In the genomic region with DNA sequence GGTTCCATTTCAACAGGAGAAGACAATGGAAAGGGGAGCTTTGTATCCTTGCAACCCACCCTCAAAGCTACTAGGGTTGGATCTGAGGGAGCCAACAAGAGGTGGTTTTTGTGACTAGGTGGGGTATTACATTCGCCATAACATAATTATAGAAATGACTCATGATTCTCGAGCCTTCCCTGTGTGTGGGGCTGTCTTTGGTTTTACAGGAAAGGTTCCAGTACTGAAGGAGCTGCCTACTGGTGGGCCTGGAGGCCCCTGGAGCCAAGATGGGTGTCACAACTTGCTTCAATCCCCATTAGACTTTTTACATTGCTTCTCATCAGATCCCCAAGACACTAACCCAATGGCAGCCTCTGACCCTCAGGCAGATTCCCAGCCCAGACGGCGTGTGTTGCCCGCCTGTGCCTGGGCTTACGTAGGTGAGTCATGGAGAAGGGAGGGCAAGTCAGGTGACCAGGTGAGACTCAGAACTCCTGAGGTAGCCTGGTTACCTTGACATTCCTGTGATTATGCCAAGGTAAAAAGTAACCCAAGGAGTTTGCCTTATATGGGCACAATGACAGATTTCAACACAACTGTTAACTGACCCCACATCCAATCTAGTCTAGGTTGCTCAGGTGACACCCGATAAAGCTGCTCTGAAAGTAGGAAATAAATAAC, we compare ENCODE assay signal across 9 mouse cellular contexts. TPM values are rescaled to one million over a fixed set of nuclear protein-coding genes. Genes with fewer than 3 reads are reported as not detected.
A peak's percentile ranks its signal among the peaks of the same experiment; 100 is the strongest.
DNase-seq lines count a peak whose midpoint lies in the region; ATAC-seq and TF ChIP-seq lines count a peak whose summit lies in the region.
"Had no signal": no experiment of that assay in that cellular context is flagged by ENCODE, and none has a peak within 500 bp of the region (broad histone marks: within the 10 kb centered on the region; RNA-seq: fewer than 3 reads in every experiment).

No protein-coding gene starts in this region.

- H3K4me3 ChIP-seq in heart, embryonic 12.5 days = no peak overlapping the region
- H3K4me3 ChIP-seq in kidney, adult 2 months (ENCODE audit: insufficient read depth, low read depth, low read length) = no peak overlapping the region
- H3K4me3 ChIP-seq in lung, embryonic 16.5 days (ENCODE audit: low read length) = no peak overlapping the region
- no peak overlapping the region for H3K4me3 ChIP-seq in forebrain, embryonic 12.5 days (replicated peaks)

- peak overlapping the region; percentile 61 for H3K27ac ChIP-seq in heart, embryonic 12.5 days (ENCODE audit: poor library complexity, severe bottlenecking)
- peak overlapping the region; percentile 98 for H3K27ac ChIP-seq in kidney, adult 2 months (ENCODE audit: insufficient read depth, low read depth, low read length)
- peak overlapping the region; percentile 80 for H3K27ac ChIP-seq in lung, embryonic 16.5 days (ENCODE audit: low read length)
- no peak overlapping the region; the same call in 1 of the 2 replicates for H3K27ac ChIP-seq in forebrain, embryonic 12.5 days

- peaks cover 77% of the 10 kb centered on the region for H3K4me1 ChIP-seq in heart, embryonic 12.5 days (replicated peaks)
- H3K4me1 ChIP-seq in kidney, adult 2 months (ENCODE audit: control insufficient read depth, insufficient read depth, low read length) = peaks cover 66% of the 10 kb centered on the region
- H3K4me1 ChIP-seq in lung, embryonic 16.5 days (replicated peaks; ENCODE audit: control insufficient read depth, insufficient read depth, low read length) = peaks cover 45% of the 10 kb centered on the region
- peaks cover 30% of the 10 kb centered on the region for H3K4me1 ChIP-seq in forebrain, embryonic 12.5 days

- no peaks in the 10 kb centered on the region for H3K9me3 ChIP-seq in heart, embryonic 12.5 days (replicated peaks)
- H3K9me3 ChIP-seq in lung, embryonic 16.5 days (ENCODE audit: control insufficient read depth, low read length) = no peaks in the 10 kb centered on the region
- no peaks in the 10 kb centered on the region for H3K9me3 ChIP-seq in forebrain, embryonic 12.5 days

- TF ChIP-seq CTCF in kidney, adult 2 months (conservative IDR thresholded peaks at IDR 0.05; ENCODE audit: insufficient read depth, insufficient read length, low read depth, low read length) = no peak

- H3K27me3 ChIP-seq in heart, embryonic 12.5 days (replicated peaks) = no peaks in the 10 kb centered on the region
- H3K27me3 ChIP-seq in kidney, adult 2 months (replicated peaks; ENCODE audit: control insufficient read depth, insufficient read depth, low read length) = no peaks in the 10 kb centered on the region
- H3K27me3 ChIP-seq in lung, embryonic 16.5 days (ENCODE audit: control insufficient read depth, insufficient read depth, low read depth, low read length) = no peaks in the 10 kb centered on the region
- H3K27me3 ChIP-seq in forebrain, embryonic 12.5 days = no peaks in the 10 kb centered on the region

- no peak for TF ChIP-seq POLR2A in kidney, adult 2 months (IDR thresholded peaks at IDR 0.05; ENCODE audit: low read depth, low read length)

- intact Hi-C loops in heart, postnatal 14 days (cut with DNase I) = no loop called here

- ATAC-seq in heart, embryonic 12.5 days (ENCODE audit: insufficient number of reproducible peaks, low FRiP score) = no peak
- ATAC-seq in lung, embryonic 16.5 days (ENCODE audit: low read depth) = peak; percentile 77
- no peak for ATAC-seq in forebrain, embryonic 12.5 days (ENCODE audit: low FRiP score)

- H3K36me3 ChIP-seq in heart, embryonic 12.5 days = peaks cover 18% of the 10 kb centered on the region
- no peaks in the 10 kb centered on the region for H3K36me3 ChIP-seq in kidney, adult 2 months (ENCODE audit: control insufficient read depth, insufficient read depth, low read length)
- H3K36me3 ChIP-seq in lung, embryonic 16.5 days (ENCODE audit: control insufficient read depth, insufficient read depth, low read length) = no peaks in the 10 kb centered on the region
- H3K36me3 ChIP-seq in forebrain, embryonic 12.5 days (replicated peaks) = no peaks in the 10 kb centered on the region

- 86% methylated on average over 7 of the region's 7 CpGs for WGBS in heart, embryonic 12.5 days
- 40% methylated on average over 7 of the region's 7 CpGs for WGBS in kidney, adult 2 months
- 54% methylated on average over 7 of the region's 7 CpGs for WGBS in lung, embryonic 16.5 days
- WGBS in forebrain, embryonic 12.5 days = 95% methylated on average over 7 of the region's 7 CpGs

- H3K9ac ChIP-seq in heart, embryonic 12.5 days = 0 out of 2 replicates have a peak overlapping the region, but pooled peaks have one; percentile 41
- H3K9ac ChIP-seq in lung, embryonic 16.5 days (ENCODE audit: low read length) = no peak overlapping the region; the same call in 1 of the 2 replicates
- no peak overlapping the region for H3K9ac ChIP-seq in forebrain, embryonic 12.5 days

- no peak overlapping the region for H3K4me2 ChIP-seq in heart, embryonic 12.5 days
- no peak overlapping the region for H3K4me2 ChIP-seq in lung, embryonic 16.5 days (ENCODE audit: low read depth, low read length)
- no peak overlapping the region for H3K4me2 ChIP-seq in forebrain, embryonic 12.5 days

- DNase-seq in heart, postnatal 14 days = no peak
- peak; percentile 21 for DNase-seq in MN1 (ENCODE audit: low spot score)
- DNase-seq in kidney, adult 2 months = peak; percentile 87
- DNase-seq in ovary, adult 18-20 months (ENCODE audit: low spot score) = no peak
- DNase-seq in ovary, postnatal 36 days (ENCODE audit: low spot score) = no peak
- DNase-seq: midbrain, embryonic 14.5 days had no signal

RNA-seq across cellular contexts. Expression of a gene that starts 31.0 kb away (rescaled TPM):
- 317 and 318 TPM in 2 replicates for polyA plus RNA-seq in heart, embryonic 12.5 days (2016; fragmentation: Nextera tagmentation; extraction: Ambion mirVana)
- total RNA-seq in heart, postnatal 14 days (2021) = 100 to 1,000 TPM; 110 to 127 TPM
- polyA plus RNA-seq in kidney, adult 2 months (2012; rRNA removed) = 340 and 367 TPM in 2 replicates
- polyA plus RNA-seq in lung, embryonic 16.5 days (2015; fragmentation: Nextera tagmentation; extraction: Ambion mirVana) = 313 and 319 TPM in 2 replicates
- polyA plus RNA-seq in forebrain, embryonic 12.5 days (2016; fragmentation: Nextera tagmentation; extraction: Ambion mirVana) = 159 and 171 TPM in 2 replicates

RNA-seq across cellular contexts. Expression of a gene that starts 49.9 kb away (rescaled TPM):
- polyA plus RNA-seq in heart, embryonic 12.5 days (2016; fragmentation: Nextera tagmentation; extraction: Ambion mirVana) = 0.17 and 0.27 TPM in 2 replicates
- under 1 TPM; 0.27 to 0.36 TPM for total RNA-seq in heart, postnatal 14 days (2021)
- 0.11 and 0.24 TPM in 2 replicates for polyA plus RNA-seq in kidney, adult 2 months (2012; rRNA removed)
- 0.43 and 0.49 TPM in 2 replicates for polyA plus RNA-seq in lung, embryonic 16.5 days (2015; fragmentation: Nextera tagmentation; extraction: Ambion mirVana)
- 0.24 and 0.57 TPM in 2 replicates for polyA plus RNA-seq in forebrain, embryonic 12.5 days (2016; fragmentation: Nextera tagmentation; extraction: Ambion mirVana)

RNA-seq across cellular contexts. Expression of a gene that starts 50.5 kb away (rescaled TPM):
- polyA plus RNA-seq in heart, embryonic 12.5 days (2016; fragmentation: Nextera tagmentation; extraction: Ambion mirVana) = 254 and 255 TPM in 2 replicates
- total RNA-seq in heart, postnatal 14 days (2021) = 100 to 1,000 TPM; 157 to 159 TPM
- 321 and 343 TPM in 2 replicates for polyA plus RNA-seq in kidney, adult 2 months (2012; rRNA removed)
- polyA plus RNA-seq in lung, embryonic 16.5 days (2015; fragmentation: Nextera tagmentation; extraction: Ambion mirVana) = 366 and 367 TPM in 2 replicates
- 314 and 342 TPM in 2 replicates for polyA plus RNA-seq in forebrain, embryonic 12.5 days (2016; fragmentation: Nextera tagmentation; extraction: Ambion mirVana)

RNA-seq across cellular contexts. Expression of a gene that starts 50.7 kb away (rescaled TPM):
- 5.8 and 6.5 TPM in 2 replicates for polyA plus RNA-seq in heart, embryonic 12.5 days (2016; fragmentation: Nextera tagmentation; extraction: Ambion mirVana)
- 1 to 10 TPM in 1 of 2 experiments, under 1 TPM in 1; 0.96 to 2.4 TPM for total RNA-seq in heart, postnatal 14 days (2021)
- polyA plus RNA-seq in kidney, adult 2 months (2012; rRNA removed) = 2.3 and 6.2 TPM in 2 replicates
- 8.9 and 10.7 TPM in 2 replicates for polyA plus RNA-seq in lung, embryonic 16.5 days (2015; fragmentation: Nextera tagmentation; extraction: Ambion mirVana)
- 5.0 and 5.7 TPM in 2 replicates for polyA plus RNA-seq in forebrain, embryonic 12.5 days (2016; fragmentation: Nextera tagmentation; extraction: Ambion mirVana)

Comparison
In these comparisons a context has a peak if more than half of its experiments do, and no peak if none do; other contexts are left out.
1. DNase-seq: peak in MN1 (single experiment) and kidney, adult 2 months (single experiment); none in heart, postnatal 14 days (0 of 2), ovary, adult 18-20 months (single experiment) and ovary, postnatal 36 days (single experiment).